Mouse (Mus musculus): ENCODE results near the gene Dusp6. TPM values are rescaled to one million over a fixed set of nuclear protein-coding genes. Genes with fewer than 3 reads are reported as not detected.

Gene Dusp6
- polyA plus RNA-seq, 1 experiment from 2014 or later, result 40.7 TPM

DNA sequence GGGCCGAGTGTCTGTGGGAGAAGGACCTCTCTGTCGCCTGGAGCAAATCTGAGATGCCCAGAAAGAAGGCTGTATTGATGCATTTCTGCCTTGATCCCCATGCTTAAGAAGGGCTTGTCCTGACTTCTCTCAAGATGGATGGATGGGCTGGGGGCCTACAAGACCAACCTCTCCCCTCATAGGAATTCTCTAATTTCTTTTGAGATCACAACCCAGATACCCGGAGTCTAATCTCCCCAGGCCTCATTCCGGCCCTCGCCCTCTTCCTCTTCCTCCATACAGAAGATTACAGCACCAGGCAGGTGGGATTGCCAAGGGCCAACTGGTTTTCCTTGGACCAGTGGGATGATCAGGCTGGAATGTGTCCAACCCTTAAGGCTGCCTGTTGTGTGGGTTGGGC is 26.1 kb downstream of the Dusp6 start:
- H3K36me3 ChIP-seq (ENCODE audit: control insufficient read depth, insufficient read depth, low read length), result no peaks in the 10 kb centered on the region
- WGBS, result 91% methylated on average over 5 of the region's 5 CpGs
- H3K4me2 ChIP-seq (ENCODE audit: low read length), result no peak overlapping the region
- H3K9ac ChIP-seq (ENCODE audit: low read length), result no peak overlapping the region
- no peaks in the 10 kb centered on the region for H3K9me3 ChIP-seq (ENCODE audit: control insufficient read depth, low read length)
- no peak overlapping the region for H3K27ac ChIP-seq (ENCODE audit: low read depth)
- no peak for DNase-seq (ENCODE audit: low spot score)
- H3K4me3 ChIP-seq (ENCODE audit: low read depth, low read length), result no peak overlapping the region
- ATAC-seq (replicated peaks; ENCODE audit: low FRiP score, low TSS enrichment, low read depth), result no peak
- H3K27me3 ChIP-seq (replicated peaks; ENCODE audit: control insufficient read depth, insufficient read depth, low read length), result no peaks in the 10 kb centered on the region
- H3K4me1 ChIP-seq (replicated peaks; ENCODE audit: control insufficient read depth, insufficient read depth, low read length), result peaks cover 7% of the 10 kb centered on the region; the same call in 1 of the 2 replicates

DNA sequence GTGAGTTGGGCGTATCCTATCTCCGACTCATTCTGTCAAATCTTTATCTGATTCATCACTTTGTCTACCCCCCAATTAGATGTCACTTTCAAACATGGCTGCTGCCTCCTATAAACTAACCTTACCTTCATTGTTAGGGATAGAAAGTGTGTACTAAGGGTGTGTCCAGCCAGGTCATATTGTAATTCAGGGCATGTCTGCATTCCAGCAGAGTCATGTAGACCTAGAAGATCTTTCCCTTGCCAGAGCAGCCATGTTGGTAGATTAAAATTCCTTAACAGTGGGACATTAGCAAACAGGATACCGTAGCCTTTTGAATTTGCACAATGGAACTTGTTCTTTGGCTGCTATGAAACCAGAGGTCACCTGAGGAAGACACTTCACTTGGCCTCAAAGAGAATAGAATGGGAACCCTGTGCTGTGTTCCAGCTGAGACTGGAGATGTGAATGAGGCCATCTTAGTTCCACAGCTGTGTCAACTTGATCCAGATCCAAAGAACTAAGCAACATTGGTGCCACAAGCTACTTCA is 30.1 kb downstream of the Dusp6 start:
- Histone ChIP-seq H3K36me3 (ENCODE audit: control insufficient read depth, insufficient read depth, low read length) (no peaks in the 10 kb centered on the region), H3K9ac (ENCODE audit: low read length) (no peak overlapping the region), H3K4me3 (ENCODE audit: low read depth, low read length) (no peak overlapping the region), H3K4me2 (ENCODE audit: low read length) (no peak overlapping the region), H3K9me3 (ENCODE audit: control insufficient read depth, low read length) (no peaks in the 10 kb centered on the region), H3K27ac (ENCODE audit: low read depth) (no peak overlapping the region), H3K4me1 (replicated peaks; ENCODE audit: control insufficient read depth, insufficient read depth, low read length) (no peaks in the 10 kb centered on the region), H3K27me3 (replicated peaks; ENCODE audit: control insufficient read depth, insufficient read depth, low read length) (no peaks in the 10 kb centered on the region)
- WGBS, result 82% methylated on average over 3 of the region's 3 CpGs
- DNase-seq (ENCODE audit: low spot score) (no peak), ATAC-seq (replicated peaks; ENCODE audit: low FRiP score, low TSS enrichment, low read depth) (no peak)

DNA sequence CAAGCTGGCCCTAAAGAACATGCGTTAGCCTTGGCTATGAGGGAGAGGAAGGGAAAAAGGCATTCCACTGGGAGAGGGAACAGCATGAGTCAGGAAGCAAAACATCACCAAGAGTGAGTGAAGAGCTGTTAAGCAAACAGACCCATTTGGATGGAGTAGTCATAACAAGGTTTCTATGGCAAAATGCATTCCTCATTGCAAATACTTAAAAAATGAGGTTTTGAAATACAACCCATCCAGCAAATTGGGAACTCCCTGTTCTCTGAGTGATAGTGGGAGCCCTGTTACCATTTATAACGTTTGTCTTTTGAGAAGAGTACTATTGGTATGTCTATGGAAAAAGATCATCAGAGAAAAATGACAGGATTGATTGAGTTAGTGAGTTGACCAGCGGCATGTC is 34.7 kb downstream of the Dusp6 start:
- Histone ChIP-seq H3K4me2 (ENCODE audit: low read length) (no peak overlapping the region), H3K4me1 (replicated peaks; ENCODE audit: control insufficient read depth, insufficient read depth, low read length) (no peaks in the 10 kb centered on the region; the same call in 1 of the 2 replicates), H3K36me3 (ENCODE audit: control insufficient read depth, insufficient read depth, low read length) (no peaks in the 10 kb centered on the region), H3K9me3 (ENCODE audit: control insufficient read depth, low read length) (no peaks in the 10 kb centered on the region), H3K27me3 (replicated peaks; ENCODE audit: control insufficient read depth, insufficient read depth, low read length) (no peaks in the 10 kb centered on the region), H3K27ac (ENCODE audit: low read depth) (no peak overlapping the region), H3K4me3 (ENCODE audit: low read depth, low read length) (no peak overlapping the region), H3K9ac (ENCODE audit: low read length) (no peak overlapping the region)
- no peak for DNase-seq (ENCODE audit: low spot score)
- ATAC-seq (replicated peaks; ENCODE audit: low FRiP score, low TSS enrichment, low read depth), result no peak
- WGBS, result 68% methylated on average over 3 of the region's 3 CpGs

DNA sequence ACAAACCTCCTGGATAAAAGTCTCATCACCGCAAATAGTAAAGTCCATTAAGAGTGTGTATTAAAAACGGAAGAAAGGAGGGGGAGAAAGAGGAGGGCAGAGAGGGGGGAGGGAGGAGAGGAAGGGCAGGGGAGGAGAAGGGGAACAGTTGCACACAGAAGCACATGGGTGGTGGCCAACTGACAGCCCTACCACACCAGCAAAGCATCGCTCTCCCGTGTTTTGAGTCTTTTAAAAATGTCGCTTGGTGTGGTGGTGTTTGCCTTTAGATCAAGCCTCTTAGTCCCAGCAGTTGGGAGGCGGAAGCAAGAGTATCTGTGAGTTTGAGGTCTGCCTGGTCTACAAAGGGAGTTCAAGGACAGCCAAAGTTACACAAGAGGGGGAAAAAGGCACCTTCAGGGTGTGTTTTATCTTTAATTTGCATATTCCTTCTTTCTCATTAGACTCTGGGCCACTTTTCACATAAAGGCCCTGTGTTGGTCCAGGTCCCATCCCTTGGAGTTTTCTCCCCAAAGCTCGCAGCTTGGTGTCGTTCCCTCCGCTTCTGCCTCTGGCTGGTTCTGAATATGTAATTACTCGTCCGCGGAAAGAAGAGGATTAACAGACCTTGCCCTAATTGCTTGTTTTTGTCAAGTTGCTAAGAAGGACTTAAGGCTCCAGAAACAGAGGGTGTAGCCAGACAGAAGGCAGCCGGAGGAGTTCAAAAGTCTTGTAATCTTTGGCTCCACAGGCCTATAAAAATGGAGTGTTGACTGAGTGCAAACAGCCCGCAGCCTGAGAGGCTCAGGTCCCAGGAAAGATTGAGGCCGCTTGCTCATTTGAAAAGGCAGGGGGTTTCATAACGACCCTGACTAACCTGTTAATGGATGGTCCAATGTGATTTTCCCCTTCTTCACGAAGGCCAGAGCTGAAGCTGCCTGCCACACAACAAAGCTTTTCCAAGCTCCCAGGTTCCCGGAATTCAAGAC is 35.6 kb downstream of the Dusp6 start:
- ATAC-seq (replicated peaks; ENCODE audit: low FRiP score, low TSS enrichment, low read depth), result no peak
- 35% methylated on average over 18 of the region's 18 CpGs for WGBS
- no peak overlapping the region for H3K9ac ChIP-seq (ENCODE audit: low read length)
- no peak for DNase-seq (ENCODE audit: low spot score)
- no peak overlapping the region for H3K27ac ChIP-seq (ENCODE audit: low read depth)
- no peaks in the 10 kb centered on the region for H3K27me3 ChIP-seq (replicated peaks; ENCODE audit: control insufficient read depth, insufficient read depth, low read length)
- H3K4me1 ChIP-seq (replicated peaks; ENCODE audit: control insufficient read depth, insufficient read depth, low read length), result no peaks in the 10 kb centered on the region; the same call in 1 of the 2 replicates
- H3K4me2 ChIP-seq (ENCODE audit: low read length), result no peak overlapping the region
- H3K4me3 ChIP-seq (ENCODE audit: low read depth, low read length), result no peak overlapping the region
- H3K9me3 ChIP-seq (ENCODE audit: control insufficient read depth, low read length), result no peaks in the 10 kb centered on the region
- no peaks in the 10 kb centered on the region for H3K36me3 ChIP-seq (ENCODE audit: control insufficient read depth, insufficient read depth, low read length)

DNA sequence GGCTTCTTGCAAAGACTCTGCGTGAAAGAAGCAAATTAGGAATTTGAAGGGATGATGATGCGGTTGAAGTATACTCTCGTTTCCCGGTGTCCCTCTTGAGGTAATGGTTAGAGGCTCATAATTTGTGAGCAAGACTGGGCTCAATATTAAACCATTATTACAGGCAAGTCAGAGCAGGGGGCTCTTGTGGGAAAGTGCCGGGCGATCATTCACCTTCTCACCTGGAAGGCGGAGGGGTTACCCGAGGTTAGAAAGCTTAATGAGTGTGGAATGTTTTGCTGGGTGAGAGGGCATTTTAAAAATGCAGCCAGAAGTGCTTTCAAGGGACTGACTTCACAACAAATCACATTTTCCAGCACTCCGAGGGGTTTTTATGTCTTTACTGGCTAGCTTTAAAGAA is 36.3 kb downstream of the Dusp6 start:
- Histone ChIP-seq H3K4me1 (replicated peaks; ENCODE audit: control insufficient read depth, insufficient read depth, low read length) (no peaks in the 10 kb centered on the region; the same call in 1 of the 2 replicates), H3K9me3 (ENCODE audit: control insufficient read depth, low read length) (no peaks in the 10 kb centered on the region), H3K4me3 (ENCODE audit: low read depth, low read length) (no peak overlapping the region), H3K4me2 (ENCODE audit: low read length) (no peak overlapping the region), H3K27me3 (replicated peaks; ENCODE audit: control insufficient read depth, insufficient read depth, low read length) (no peaks in the 10 kb centered on the region), H3K9ac (ENCODE audit: low read length) (no peak overlapping the region), H3K36me3 (ENCODE audit: control insufficient read depth, insufficient read depth, low read length) (no peaks in the 10 kb centered on the region), H3K27ac (ENCODE audit: low read depth) (no peak overlapping the region)
- 36% methylated on average over 9 of the region's 9 CpGs for WGBS
- DNase-seq (ENCODE audit: low spot score) (no peak), ATAC-seq (replicated peaks; ENCODE audit: low FRiP score, low TSS enrichment, low read depth) (no peak)

DNA sequence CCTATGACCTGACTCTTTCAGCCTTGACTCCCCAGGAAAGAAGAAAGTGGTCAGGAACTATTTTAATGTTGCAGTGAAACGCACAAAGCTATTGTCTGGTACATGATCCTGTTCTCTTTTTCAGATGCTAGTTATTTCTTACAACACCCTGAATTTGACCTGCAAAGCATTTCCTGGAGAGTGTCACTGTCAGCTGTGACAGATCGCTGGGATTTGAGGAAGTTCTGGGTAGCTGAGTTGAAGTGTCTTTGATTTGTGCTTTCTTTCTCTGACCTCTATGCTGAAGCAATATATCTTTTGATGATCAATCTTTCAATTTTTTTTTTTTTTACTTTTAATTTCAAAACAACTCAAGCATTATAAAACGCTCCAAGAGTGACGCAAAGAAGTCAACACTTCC is 39.0 kb downstream of the Dusp6 start:
- Histone ChIP-seq H3K9ac (ENCODE audit: low read length) (no peak overlapping the region), H3K36me3 (ENCODE audit: control insufficient read depth, insufficient read depth, low read length) (no peaks in the 10 kb centered on the region), H3K27ac (ENCODE audit: low read depth) (no peak overlapping the region), H3K4me3 (ENCODE audit: low read depth, low read length) (no peak overlapping the region), H3K27me3 (replicated peaks; ENCODE audit: control insufficient read depth, insufficient read depth, low read length) (no peaks in the 10 kb centered on the region), H3K4me1 (replicated peaks; ENCODE audit: control insufficient read depth, insufficient read depth, low read length) (no peaks in the 10 kb centered on the region; the same call in 1 of the 2 replicates), H3K9me3 (ENCODE audit: control insufficient read depth, low read length) (no peaks in the 10 kb centered on the region), H3K4me2 (ENCODE audit: low read length) (no peak overlapping the region)
- WGBS, result 36% methylated on average over 4 of the region's 4 CpGs
- DNase-seq (ENCODE audit: low spot score) (no peak), ATAC-seq (replicated peaks; ENCODE audit: low FRiP score, low TSS enrichment, low read depth) (no peak)

DNA sequence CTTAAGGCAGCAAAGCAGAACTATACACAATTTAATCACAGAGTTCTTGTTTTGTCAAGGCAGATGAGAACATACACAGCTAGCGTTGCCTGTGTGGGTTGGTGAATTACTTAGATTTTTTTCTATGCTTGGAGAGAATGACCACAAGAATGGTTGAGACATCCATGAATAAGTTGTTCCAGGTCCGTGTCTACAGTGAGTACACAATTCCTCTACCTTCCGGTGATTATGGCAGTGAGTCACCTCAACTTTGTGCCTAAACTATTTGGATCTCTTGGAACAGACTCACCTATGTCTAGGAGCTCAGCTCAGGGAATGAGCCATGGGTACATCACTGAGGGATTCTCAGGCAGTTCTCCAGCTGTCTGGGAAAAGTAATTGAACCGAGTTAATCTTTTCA is 45.8 kb downstream of the Dusp6 start:
- H3K27me3 ChIP-seq (replicated peaks; ENCODE audit: control insufficient read depth, insufficient read depth, low read length), result no peaks in the 10 kb centered on the region

DNA sequence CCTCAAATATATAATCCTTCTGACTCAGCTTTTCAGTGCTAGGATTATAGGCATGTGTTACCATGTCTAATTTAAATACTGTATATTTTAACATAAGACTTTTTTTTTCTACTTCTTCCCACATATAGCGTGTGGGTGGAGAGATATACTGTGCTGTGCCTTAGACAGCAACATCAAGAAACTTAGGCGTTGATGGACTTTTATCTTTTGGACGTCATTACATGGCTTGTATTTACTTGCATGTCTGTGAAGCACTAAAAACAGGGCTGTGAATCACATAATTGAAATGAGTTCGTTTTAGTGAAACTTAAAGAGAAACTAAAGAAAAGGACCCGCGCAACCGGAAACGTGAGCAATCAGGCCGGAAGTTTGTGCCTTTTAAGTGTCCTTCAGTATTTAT is 46.6 kb downstream of the Dusp6 start:
- Histone ChIP-seq H3K36me3 (ENCODE audit: control insufficient read depth, insufficient read depth, low read length) (no peaks in the 10 kb centered on the region), H3K9ac (ENCODE audit: low read length) (no peak overlapping the region), H3K4me3 (ENCODE audit: low read depth, low read length) (no peak overlapping the region), H3K9me3 (ENCODE audit: control insufficient read depth, low read length) (no peaks in the 10 kb centered on the region), H3K4me2 (ENCODE audit: low read length) (no peak overlapping the region), H3K4me1 (replicated peaks; ENCODE audit: control insufficient read depth, insufficient read depth, low read length) (no peaks in the 10 kb centered on the region), H3K27ac (ENCODE audit: low read depth) (no peak overlapping the region), H3K27me3 (replicated peaks; ENCODE audit: control insufficient read depth, insufficient read depth, low read length) (no peaks in the 10 kb centered on the region)
- WGBS, result 87% methylated on average over 9 of the region's 9 CpGs
- ATAC-seq (replicated peaks; ENCODE audit: low FRiP score, low TSS enrichment, low read depth), result no peak
- DNase-seq (ENCODE audit: low spot score), result no peak

More for the DNA sequence above, 45.8 kb downstream of the Dusp6 start:
- H3K4me2 ChIP-seq (ENCODE audit: low read length), result no peak overlapping the region
- 95% methylated on average over 4 of the region's 4 CpGs for WGBS
- H3K9ac ChIP-seq (ENCODE audit: low read length), result no peak overlapping the region
- DNase-seq (ENCODE audit: low spot score), result no peak
- no peak overlapping the region for H3K27ac ChIP-seq (ENCODE audit: low read depth)
- H3K4me3 ChIP-seq (ENCODE audit: low read depth, low read length), result no peak overlapping the region
- no peaks in the 10 kb centered on the region for H3K36me3 ChIP-seq (ENCODE audit: control insufficient read depth, insufficient read depth, low read length)
- no peaks in the 10 kb centered on the region for H3K4me1 ChIP-seq (replicated peaks; ENCODE audit: control insufficient read depth, insufficient read depth, low read length)
- H3K9me3 ChIP-seq (ENCODE audit: control insufficient read depth, low read length), result no peaks in the 10 kb centered on the region
- no peak for ATAC-seq (replicated peaks; ENCODE audit: low FRiP score, low TSS enrichment, low read depth)
